Mouse (Mus musculus): ENCODE measurements at regions not wholly inside any gene's neighbourhood (a gene's known extent, or its start where the extent isn't known, plus 50 kb on each side); places are given as distances from the start of the nearest gene placed in this dataset.

DNA sequence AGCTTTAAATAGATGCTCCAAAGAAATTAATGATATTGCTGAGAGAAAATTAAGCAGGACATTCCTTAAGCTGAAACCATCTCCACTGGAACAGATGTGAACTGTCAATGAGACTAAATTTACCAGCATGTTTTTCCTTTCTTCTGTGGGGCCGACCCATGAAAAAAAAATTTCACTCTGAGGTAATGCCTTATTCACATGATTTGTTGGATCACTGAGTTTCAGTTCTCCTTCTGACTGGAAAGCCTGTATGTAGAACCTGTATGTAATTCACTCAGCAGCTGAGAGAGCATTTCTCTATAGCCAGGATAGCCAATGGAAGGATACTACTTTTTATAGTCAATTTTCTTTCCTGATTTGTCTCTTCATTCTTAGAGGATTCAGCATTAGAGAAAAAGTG lies 535.3 kb downstream of the Hdgfl1 start:
- DNase-seq (ENCODE audit: low read depth), result no peak
- TF ChIP-seq POLR2A (IDR thresholded peaks at IDR 0.05; ENCODE audit: borderline replicate concordance, extremely low read depth, insufficient read depth, insufficient read length, poor library complexity, severe bottlenecking) (no peak), CTCF (IDR thresholded peaks at IDR 0.05; ENCODE audit: borderline replicate concordance, extremely low read depth, insufficient read depth, insufficient read length) (no peak)

DNA sequence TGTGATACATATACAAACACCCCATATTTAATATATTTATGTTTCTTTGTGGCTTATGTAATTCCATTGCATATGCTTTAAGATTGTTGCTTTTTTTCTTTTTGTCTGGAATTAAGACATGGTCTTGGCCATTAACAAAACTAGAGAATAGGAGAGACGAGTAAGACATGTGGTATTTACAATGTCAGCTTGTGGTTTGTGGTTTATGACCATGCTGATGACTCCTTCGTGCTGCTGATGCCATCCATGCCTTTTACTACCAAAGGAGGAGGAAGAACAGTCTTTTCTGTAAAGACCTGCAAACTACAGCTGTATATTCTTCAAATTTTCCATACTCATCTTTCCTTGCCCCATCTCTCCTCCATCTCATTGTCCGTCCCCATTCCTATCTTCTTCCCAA lies 552.7 kb downstream of the Hdgfl1 start:
- DNase-seq (ENCODE audit: low read depth), result no peak
- TF ChIP-seq CTCF (IDR thresholded peaks at IDR 0.05; ENCODE audit: borderline replicate concordance, extremely low read depth, insufficient read depth, insufficient read length), result no peak
- no peak for TF ChIP-seq POLR2A (IDR thresholded peaks at IDR 0.05; ENCODE audit: borderline replicate concordance, extremely low read depth, insufficient read depth, insufficient read length, poor library complexity, severe bottlenecking)

DNA sequence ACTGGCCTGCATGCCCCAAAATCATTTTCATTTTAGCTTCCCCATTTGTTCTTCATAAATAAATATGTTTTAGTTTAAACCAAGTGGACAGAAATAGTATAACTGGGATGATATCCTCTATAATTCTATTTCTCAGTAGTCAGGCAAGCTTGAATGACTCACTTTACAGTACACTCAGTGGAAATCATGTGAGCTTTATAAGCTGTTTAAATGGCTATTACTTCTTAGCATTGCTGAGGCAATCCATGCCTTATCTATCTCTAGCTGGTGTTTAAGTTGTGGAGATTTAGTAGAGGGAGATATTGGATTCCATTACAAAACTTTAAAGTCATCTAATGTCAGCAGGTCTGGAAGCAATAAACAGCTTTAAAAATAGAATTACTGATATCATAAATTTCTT lies 553.4 kb downstream of the Hdgfl1 start:
- TF ChIP-seq POLR2A (IDR thresholded peaks at IDR 0.05; ENCODE audit: borderline replicate concordance, extremely low read depth, insufficient read depth, insufficient read length, poor library complexity, severe bottlenecking) (no peak), CTCF (IDR thresholded peaks at IDR 0.05; ENCODE audit: borderline replicate concordance, extremely low read depth, insufficient read depth, insufficient read length) (no peak)
- no peak for DNase-seq (ENCODE audit: low read depth)

- DNase-seq (ENCODE audit: low read depth), result no peak
- no peak for TF ChIP-seq CTCF (IDR thresholded peaks at IDR 0.05; ENCODE audit: borderline replicate concordance, extremely low read depth, insufficient read depth, insufficient read length)
- no peak for TF ChIP-seq POLR2A (IDR thresholded peaks at IDR 0.05; ENCODE audit: borderline replicate concordance, extremely low read depth, insufficient read depth, insufficient read length, poor library complexity, severe bottlenecking)
Measured at GRCm38 (mm10) chr13:26205532-26206105, 564.3 kb downstream of the Hdgfl1 start.

DNA sequence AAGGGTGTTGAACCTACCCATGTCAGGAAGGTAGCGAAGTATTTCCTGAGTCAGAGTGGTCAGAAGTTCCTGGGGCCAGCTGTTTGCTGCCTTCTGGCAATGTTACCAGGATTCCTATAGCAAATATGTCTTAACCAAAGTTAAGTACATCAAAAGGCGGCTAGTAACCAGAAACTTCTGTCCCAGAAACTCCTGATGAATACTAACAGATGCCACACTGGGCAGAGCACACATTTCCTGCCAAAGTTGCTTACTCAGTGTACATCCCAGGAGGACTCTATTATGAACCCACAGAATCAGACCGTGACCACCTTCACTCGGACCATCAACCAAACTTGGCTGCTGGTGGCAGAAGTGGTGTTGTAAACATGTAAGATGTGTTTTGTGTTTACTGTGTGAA lies 575.3 kb downstream of the Hdgfl1 start:
- TF ChIP-seq CTCF (IDR thresholded peaks at IDR 0.05; ENCODE audit: borderline replicate concordance, extremely low read depth, insufficient read depth, insufficient read length), result no peak
- no peak for TF ChIP-seq POLR2A (IDR thresholded peaks at IDR 0.05; ENCODE audit: borderline replicate concordance, extremely low read depth, insufficient read depth, insufficient read length, poor library complexity, severe bottlenecking)
- no peak for DNase-seq (ENCODE audit: low read depth)

- TF ChIP-seq CTCF (IDR thresholded peaks at IDR 0.05; ENCODE audit: borderline replicate concordance, extremely low read depth, insufficient read depth, insufficient read length), result no peak
- TF ChIP-seq POLR2A (IDR thresholded peaks at IDR 0.05; ENCODE audit: borderline replicate concordance, extremely low read depth, insufficient read depth, insufficient read length, poor library complexity, severe bottlenecking), result no peak
- no peak for DNase-seq (ENCODE audit: low read depth)
Measured at GRCm38 (mm10) chr13:26183879-26184278, 586.1 kb downstream of the Hdgfl1 start.

GRCm38 (mm10) chr13:26171891-26172482 lies 598.0 kb downstream of the Hdgfl1 start:
- peak; percentile 38 for DNase-seq (ENCODE audit: low read depth)
- no peak for TF ChIP-seq POLR2A (IDR thresholded peaks at IDR 0.05; ENCODE audit: borderline replicate concordance, extremely low read depth, insufficient read depth, insufficient read length, poor library complexity, severe bottlenecking)
- no peak for TF ChIP-seq CTCF (IDR thresholded peaks at IDR 0.05; ENCODE audit: borderline replicate concordance, extremely low read depth, insufficient read depth, insufficient read length)

- TF ChIP-seq POLR2A (IDR thresholded peaks at IDR 0.05; ENCODE audit: borderline replicate concordance, extremely low read depth, insufficient read depth, insufficient read length, poor library complexity, severe bottlenecking) (no peak), CTCF (IDR thresholded peaks at IDR 0.05; ENCODE audit: borderline replicate concordance, extremely low read depth, insufficient read depth, insufficient read length) (no peak)
- DNase-seq (ENCODE audit: low read depth), result no peak
Measured at GRCm38 (mm10) chr13:26169641-26170040, 600.3 kb downstream of the Hdgfl1 start.

DNA sequence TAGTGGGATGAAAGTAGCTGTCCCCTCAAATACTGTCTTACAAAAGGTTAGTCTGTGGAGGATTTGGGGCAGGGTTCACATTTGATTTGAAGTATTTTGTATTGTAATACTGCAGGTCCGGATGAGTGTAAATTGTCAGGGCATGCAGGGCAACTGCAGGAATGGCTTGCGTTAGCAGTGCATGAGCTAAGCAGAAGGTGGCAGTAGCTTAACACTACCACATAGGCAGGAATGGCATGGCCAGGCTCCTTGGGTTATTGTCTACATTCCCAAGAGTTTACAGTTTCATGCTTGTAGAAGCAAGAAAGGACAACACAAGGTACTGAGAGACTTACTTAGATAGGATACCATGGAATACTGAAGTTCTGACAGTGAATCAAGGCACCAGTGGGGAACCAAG lies 611.3 kb downstream of the Hdgfl1 start:
- TF ChIP-seq POLR2A (IDR thresholded peaks at IDR 0.05; ENCODE audit: borderline replicate concordance, extremely low read depth, insufficient read depth, insufficient read length, poor library complexity, severe bottlenecking) (no peak), CTCF (IDR thresholded peaks at IDR 0.05; ENCODE audit: borderline replicate concordance, extremely low read depth, insufficient read depth, insufficient read length) (peak; percentile 49; the same call in 1 of the 2 replicates)
- DNase-seq (ENCODE audit: low read depth), result peak; percentile 78

- TF ChIP-seq POLR2A (IDR thresholded peaks at IDR 0.05; ENCODE audit: borderline replicate concordance, extremely low read depth, insufficient read depth, insufficient read length, poor library complexity, severe bottlenecking) (no peak), CTCF (IDR thresholded peaks at IDR 0.05; ENCODE audit: borderline replicate concordance, extremely low read depth, insufficient read depth, insufficient read length) (no peak)
- DNase-seq (ENCODE audit: low read depth), result peak; percentile 99
Measured at GRCm38 (mm10) chr13:26154701-26155471, 615.1 kb downstream of the Hdgfl1 start.

DNA sequence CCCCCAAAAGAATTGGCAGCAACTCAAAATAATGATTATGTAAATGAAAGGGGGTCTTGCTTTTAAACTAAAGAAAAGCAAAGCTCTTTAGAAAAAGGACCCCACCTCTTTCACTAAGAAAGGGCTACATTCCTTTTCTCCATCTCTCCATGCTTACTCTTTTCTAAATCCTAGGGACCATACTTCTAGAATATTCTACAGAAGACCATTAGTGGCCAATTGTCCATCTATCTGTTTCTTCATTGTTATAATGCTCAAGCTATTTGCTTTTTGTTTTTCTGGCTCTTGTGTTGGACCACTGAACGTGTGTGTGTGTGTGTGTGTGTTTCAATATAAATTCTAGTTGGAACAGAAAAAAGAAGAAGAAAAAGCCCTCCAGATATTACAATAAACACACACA lies 615.7 kb downstream of the Hdgfl1 start:
- TF ChIP-seq POLR2A (IDR thresholded peaks at IDR 0.05; ENCODE audit: borderline replicate concordance, extremely low read depth, insufficient read depth, insufficient read length, poor library complexity, severe bottlenecking) (no peak), CTCF (IDR thresholded peaks at IDR 0.05; ENCODE audit: borderline replicate concordance, extremely low read depth, insufficient read depth, insufficient read length) (no peak)
- no peak for DNase-seq (ENCODE audit: low read depth)

Measured in brain, embryonic 14.5 days (tissue).